Mouse (Mus musculus) bone marrow, adult 2 months (tissue): ENCODE data around the gene Mucl2. TPM values are rescaled to one million over a fixed set of nuclear protein-coding genes. Genes with fewer than 3 reads are reported as not detected.
"Not testable (repeated sequence)": the region's sequence is repeated elsewhere in the genome, so short reads cannot be mapped to it uniquely, and the experiment has no call there.

Experiments used
- H3K27ac ChIP-seq: fragments of 200-500 bp; 2 replicates; pipeline ENCODE4 v1.5.1; 2012; ENCODE audit warnings: low read depth, mild to moderate bottlenecking, control low read depth, inconsistent platforms, low read length; ENCODE audit not compliant: control insufficient read depth, poor library complexity, insufficient read depth
- H3K4me1 ChIP-seq: fragments of 200-500 bp; 2 replicates; pipeline ENCODE4 v1.6.1; 2011; ENCODE audit warnings: low read length; ENCODE audit not compliant: control insufficient read depth, insufficient read depth
- H3K4me3 ChIP-seq: fragments of 200-500 bp; replicated peaks from 2 replicates; pipeline ENCODE3; 2011; ENCODE audit warnings: mild to moderate bottlenecking, low read depth, low read length, control low read depth; ENCODE audit not compliant: control insufficient read depth
- CTCF ChIP-seq: fragments of 200-500 bp; IDR thresholded peaks from 2 replicates; pipeline ENCODE4 v1.5.1; 2011; ENCODE audit warnings: low read length, control low read depth; ENCODE audit not compliant: control insufficient read depth, insufficient read depth
- POLR2A ChIP-seq: fragments of 200-500 bp; IDR thresholded peaks from 2 replicates; pipeline ENCODE4 v1.6.1; 2011; ENCODE audit warnings: low read depth, mild to moderate bottlenecking, control low read depth, low read length, borderline replicate concordance; ENCODE audit not compliant: control insufficient read depth
- WGBS: fragments of 180-500 bp; shearing (Covaris S2); methylation state at CpG from one replicate; pipeline ENCODE4 v1.1.7; 2018; 5-methylcytosine and 5-hydroxymethylcytosine counted together
- polyA plus RNA-seq: library from polyadenylated mRNA; stranded (reverse); fragments of >200 nt; gene quantifications from 2 replicates; pipeline ENCODE4 v1.2.4, GENCODE M21; 2011; ENCODE audit warnings: low replicate concordance; ENCODE audit not compliant: missing spikeins, insufficient read depth, insufficient read length

Mucl2 gene
- polyA plus RNA-seq, result not detected in 2 replicates

DNA sequence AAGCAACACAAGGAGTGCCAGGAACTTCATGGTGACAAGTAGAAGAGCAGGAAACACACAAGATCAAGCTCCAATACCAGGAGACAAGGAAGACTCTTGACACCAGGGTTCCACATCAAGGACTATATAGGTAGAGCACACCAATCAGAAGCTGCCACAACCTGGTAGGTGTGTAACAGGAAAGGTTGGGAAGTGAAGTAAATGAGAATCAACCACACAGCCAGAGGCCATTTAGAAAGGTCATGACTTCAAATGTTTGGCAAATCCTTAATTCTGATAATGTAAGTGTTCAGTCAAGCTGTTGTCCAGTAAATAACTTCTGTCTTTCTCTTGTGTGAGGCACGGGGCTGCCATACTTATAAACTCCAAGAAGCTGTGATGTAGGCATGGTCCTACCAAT is at the start of gene Mucl2:
Mucl2 (minus strand) TSS at position 101 of the 400 bp plus-strand sequence.
- no peaks in the 10 kb centered on the region for H3K4me1 ChIP-seq
- no peak within 1 kb of the TSS for H3K27ac ChIP-seq
- no peak for TF ChIP-seq POLR2A
- TF ChIP-seq CTCF, result no peak
- 70% methylated on average over 1 of the region's 1 CpGs for WGBS
- H3K4me3 ChIP-seq, result no peak within 1 kb of the TSS

DNA sequence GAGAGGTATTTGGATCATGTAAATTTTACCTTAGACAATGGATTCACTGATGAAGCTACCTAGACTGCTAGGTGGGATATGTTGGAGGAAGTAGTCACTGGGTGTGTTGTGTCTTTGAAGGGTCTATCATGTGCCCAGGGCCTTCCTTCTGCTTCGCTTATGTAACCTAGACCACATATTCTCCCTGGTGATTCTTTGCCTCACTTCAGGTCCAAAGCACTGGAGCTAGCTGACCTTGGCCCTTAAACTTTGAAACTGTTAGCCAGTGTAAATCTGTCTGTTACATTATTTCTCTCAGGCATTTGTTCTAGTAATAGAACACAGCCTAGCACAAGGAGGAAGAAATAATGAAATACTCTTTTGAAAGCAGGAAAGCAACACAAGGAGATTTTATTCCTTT is 13.9 kb upstream of the Mucl2 start:
- 36% methylated on average over 1 of the region's 1 CpGs for WGBS
- H3K27ac ChIP-seq, H3K4me3 ChIP-seq, H3K4me1 ChIP-seq: not testable (repeated sequence)

Other genes with a start within 250 kb of the Mucl2 start
- gene Mucl1, start 143.8 kb downstream of the Mucl2 start, polyA plus RNA-seq, result not detected in 2 replicates